Mouse (Mus musculus) telencephalon, adult 2 months (tissue): ENCODE measurements around the gene Rin2.

Experiments used
- DNase-seq: peaks from one replicate; pipeline ENCODE4 v3.0.0-alpha.2; 2011; ENCODE audit warnings: low read depth, low spot score

Rin2 gene

DNA sequence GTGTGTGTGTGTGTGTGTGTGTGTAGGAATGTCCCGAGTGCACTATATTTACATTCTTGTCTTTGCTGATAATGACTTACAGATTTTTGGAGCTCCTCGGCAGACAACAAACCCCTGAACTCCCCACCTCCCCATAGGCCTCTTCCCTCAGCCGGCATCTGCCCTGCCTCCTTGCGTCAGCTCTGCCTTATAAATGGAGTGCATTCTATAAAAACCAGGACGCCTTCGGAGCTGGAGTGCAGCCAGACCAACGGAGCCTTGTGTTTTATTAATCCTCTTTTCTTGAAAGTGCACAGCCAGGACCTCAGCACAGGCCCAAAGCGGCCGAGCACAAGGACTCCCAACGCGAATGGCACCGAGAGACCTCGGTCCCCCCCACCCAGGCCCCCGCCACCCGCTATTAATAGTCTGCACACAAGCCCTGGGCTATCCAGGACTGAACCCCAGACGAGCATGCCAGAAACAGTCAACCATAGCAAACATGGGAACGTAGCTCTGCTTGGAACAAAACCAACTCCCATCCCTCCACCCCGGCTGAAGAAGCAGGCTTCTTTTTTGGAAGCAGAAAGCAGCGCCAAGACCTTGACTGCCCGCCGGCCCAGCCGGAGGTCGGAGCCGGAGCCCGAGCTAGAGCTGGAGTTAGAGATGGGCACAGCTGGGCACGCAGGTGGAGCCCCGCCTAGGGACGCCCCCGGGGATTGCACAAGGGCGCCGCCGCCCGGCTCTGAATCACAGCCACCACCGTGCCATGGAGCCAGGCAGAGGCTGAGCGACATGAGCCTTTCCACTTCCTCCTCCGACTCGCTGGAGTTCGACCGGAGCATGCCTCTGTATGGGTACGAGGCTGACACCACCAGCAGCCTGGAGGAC, 185.2 kb downstream of the Rin2 start:
- peak; percentile 85 for DNase-seq

DNA sequence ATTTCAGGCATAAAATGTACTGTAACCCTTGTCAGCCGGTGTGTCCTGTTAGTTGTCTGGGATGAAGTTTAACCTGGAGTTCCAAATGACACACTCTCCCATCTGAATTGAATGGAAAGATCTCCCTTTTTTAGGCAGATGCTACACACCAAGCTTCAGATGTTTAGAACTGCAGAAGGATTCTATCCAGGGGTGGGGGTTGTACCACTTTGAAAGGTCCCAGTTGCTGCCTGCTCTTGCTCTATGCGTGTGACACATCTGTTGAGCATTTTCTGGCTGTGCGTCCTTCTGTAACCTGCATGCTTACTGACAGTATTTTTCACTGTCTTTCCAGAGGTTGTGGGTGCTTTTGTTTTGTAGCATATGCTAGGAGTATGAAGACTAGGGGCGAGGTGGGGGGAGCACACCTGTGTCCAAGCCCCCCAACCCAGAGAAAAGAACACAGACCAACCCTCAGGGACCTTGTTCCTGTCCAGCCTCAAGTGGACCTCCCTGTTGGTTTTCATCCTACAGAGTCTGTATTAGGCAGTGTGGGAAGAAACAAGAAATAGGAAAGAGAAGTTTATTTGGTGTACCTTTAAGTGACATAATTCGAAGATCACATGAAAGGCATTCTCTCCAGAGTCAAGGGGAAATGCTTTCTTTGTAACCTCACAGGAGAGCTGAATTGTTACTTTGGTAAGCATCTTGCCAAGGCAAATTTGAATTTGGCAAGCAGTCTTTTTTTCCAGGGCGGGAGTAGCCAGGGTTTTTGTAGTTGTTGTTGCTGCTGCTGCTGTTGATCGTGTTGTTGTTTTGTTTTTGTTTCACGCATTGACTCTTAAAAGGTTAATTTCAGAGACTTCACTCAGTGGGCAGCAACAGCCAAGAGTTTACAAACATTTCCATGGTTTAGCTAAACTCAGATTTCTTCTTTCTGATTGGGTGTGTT, 186.4 kb downstream of the Rin2 start:
- DNase-seq: no peak

DNA sequence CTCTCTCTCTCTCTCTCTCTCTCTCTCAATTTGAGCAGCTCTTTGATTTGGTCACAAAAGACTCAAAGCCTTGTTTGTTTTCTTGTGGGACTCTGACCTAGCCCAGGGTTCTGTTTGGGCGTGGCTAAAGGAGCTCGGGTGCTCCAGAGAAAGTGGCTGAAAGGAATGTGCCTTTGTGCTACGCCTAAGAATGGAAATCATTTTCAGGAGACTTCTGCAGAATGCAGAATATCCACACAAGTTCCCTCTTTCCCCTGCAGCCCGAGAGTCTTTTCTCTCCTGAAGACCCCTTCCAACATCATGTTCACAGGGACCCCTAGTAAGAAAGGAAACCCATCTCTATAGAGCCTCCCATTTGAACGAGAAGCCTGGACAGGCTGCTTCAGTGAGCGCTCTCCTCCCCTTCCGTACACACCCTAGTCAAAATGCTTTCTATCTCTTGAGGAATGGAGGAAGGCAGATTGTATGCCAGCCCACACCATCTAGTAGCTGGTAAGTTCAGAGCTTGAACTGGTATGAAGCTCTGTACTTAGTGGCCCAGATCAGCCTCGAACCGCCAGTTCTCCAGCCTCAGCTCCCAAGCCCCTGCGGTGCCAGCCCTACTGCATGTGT, 187.3 kb downstream of the Rin2 start:
- no peak for DNase-seq

GRCm38 (mm10) chr2:145865344-145865743, 190.3 kb downstream of the Rin2 start:
- no peak for DNase-seq

DNA sequence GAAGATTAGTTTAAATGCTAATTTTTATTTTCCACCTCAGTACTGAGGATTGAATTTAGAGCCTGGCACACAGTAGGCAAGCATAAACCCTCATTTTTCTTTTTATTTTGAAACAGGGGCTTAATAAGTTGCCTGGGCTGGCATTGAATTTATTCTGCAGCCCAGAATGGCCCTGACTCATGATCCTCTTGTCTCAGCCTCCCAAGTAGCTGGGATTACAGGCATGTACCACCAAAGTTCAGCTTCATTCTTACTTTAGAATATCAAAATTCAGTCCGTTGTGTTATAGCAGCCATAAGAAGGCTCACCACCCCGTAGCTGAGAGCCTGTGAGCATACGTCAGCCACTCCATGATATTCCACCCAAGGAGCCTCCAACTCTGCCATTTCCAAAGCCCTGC, 191.2 kb downstream of the Rin2 start:
- no peak for DNase-seq

GRCm38 (mm10) chr2:145866695-145867449, 191.9 kb downstream of the Rin2 start:
- DNase-seq: no peak

- no peak for DNase-seq
Observed at GRCm38 (mm10) chr2:145871308-145871707, 196.3 kb downstream of the Rin2 start.

- no peak for DNase-seq
Observed at GRCm38 (mm10) chr2:145872099-145872498, 197.1 kb downstream of the Rin2 start.

- no peak for DNase-seq
Observed at GRCm38 (mm10) chr2:145873953-145874352, 198.9 kb downstream of the Rin2 start.

GRCm38 (mm10) chr2:145874879-145875482, 200.0 kb downstream of the Rin2 start:
- DNase-seq: no peak

DNA sequence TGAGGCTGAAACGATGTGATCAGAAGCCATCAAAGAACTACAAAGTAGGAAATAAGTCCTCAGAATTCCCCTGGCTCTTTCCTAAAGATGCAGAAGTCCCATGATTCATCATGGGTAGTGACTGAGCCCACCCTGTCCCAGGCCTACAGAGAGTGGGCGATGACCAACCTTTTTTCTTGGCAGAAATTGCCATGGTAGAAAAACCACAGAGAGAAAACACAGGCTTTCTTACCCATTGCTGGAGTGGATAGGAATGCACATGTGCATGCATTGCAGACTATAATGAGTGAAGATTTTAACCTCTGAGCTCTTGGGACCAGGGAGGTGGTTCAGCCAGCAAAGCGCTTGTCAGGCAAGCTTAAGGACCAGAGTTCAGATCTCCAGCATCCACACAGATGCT, 202.2 kb downstream of the Rin2 start:
- no peak for DNase-seq

- DNase-seq: no peak
Observed at GRCm38 (mm10) chr2:145880887-145881747, 206.1 kb downstream of the Rin2 start.

DNA sequence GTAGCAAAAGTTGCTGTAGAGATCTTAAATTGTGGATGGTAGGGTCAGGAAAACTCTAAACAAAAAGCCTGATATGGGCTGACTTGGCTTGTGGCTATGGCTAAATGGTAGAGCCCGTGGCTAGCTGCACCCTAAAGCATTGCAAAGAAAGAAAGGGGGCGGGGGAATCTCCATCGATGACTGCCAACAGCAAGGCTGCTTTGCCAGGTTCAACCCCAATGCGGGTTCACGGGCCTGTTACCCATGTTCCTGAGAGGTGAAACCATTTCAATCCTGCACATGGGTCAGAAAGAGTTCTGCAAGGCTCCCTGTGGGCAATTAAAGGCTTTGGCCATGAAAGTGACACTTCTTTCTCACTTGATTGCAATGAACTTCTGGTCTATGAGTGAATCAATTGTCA, 206.9 kb downstream of the Rin2 start:
- no peak for DNase-seq

DNA sequence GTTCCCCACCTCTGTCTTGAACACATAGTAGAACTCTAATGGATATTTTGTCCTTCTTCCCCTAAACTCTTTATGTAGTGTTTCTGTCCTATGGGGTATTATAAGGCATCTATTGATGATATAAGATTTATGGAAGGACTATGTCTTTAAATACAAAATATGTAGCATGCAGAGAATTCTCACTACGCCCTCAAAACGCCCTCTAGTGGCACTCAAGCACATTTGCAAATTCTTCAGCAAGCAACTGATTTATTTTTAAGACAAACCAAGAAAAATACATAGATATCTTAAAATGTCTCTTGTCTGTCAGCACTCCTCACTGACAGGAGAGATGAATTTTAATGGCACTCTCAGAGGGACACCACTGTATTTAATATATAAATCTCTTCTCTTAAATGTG, 207.4 kb downstream of the Rin2 start:
- no peak for DNase-seq

DNA sequence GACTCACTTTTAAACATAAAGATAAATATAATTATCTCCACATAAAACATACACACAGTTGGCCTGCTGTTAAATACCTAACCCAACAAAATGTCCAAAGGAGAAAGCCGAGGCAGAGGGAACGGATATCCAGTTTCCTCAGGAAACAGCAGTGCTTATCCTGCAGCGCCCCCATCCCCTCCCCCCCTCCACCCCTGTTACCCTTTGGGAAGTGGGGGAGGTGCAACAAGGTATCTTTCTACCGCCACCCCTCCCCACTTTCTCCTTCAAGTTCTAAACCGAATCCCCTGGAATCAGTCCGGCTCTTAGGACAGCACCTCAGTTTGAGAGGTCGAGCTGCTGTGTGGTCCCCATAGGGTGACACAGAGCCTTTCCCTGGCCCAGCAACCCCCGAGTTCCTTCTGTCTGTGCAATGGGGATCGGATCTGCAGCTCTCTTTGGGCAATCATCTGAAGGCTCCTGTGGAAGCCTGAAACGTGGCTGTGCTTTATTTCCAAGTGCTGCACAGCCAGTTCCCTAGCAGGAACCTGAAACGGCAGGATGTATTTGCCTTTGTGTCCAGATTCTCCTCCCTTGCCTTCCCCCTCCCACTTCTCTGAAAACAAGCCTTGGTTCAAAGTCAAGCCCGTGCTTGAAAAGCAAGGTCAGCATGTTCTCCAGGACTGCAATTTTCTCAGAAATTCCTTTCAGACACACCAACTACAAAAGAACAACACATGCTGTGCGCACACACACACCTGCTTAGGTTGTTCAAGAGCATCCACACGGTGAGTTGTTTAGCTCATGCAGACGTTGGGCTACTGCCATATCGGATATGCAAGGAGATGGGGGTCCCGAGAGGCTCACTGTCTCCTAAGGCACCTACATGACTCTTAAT, 209.3 kb downstream of the Rin2 start:
- DNase-seq: no peak

GRCm38 (mm10) chr2:145884913-145885785, 210.1 kb downstream of the Rin2 start:
- DNase-seq: no peak

DNA sequence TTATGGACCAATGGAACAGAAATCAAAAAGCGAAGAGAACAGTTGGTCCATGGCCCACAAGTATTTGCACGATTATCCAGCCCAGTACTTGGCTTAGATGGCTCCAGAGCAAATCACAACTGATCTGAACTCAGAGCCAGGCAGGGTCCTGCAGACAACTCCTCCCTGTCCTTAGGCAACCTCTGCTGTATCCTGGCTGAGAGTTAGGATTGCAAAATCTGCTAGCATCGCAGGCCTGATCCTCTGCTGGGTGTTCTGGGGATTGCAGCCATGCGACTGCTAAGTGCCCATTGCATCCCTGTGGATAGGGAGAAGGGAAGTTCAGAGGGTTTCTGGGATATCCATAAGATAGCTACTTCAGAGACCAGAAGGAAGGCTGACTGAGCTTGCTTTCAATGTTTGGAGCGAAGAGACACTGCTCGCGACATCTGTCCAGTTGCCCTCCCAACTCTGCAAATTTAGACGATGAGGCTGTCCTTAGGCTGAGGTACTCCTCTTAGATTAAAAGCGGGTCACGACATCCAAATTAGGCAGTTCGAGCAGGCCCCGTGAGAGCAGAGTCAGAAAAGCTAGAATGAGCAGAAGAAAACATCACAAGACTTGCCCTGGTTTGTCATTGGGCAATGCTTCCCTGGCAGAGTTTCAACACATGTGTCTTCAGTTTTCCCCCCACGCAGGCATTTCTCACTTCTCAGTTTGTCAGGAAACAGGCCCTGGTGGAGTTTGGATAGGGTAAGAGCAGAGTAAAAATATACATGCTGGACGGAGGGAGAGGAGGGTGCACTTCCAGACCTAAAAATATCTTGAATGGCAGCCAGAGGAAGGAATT, 213.1 kb downstream of the Rin2 start:
- peak; percentile 92 for DNase-seq
